Mouse (Mus musculus) lung, embryonic 16.5 days (tissue): ENCODE measurements at regions not wholly inside any gene's neighbourhood (a gene's known extent, or its start where the extent isn't known, plus 50 kb on each side); places are given as distances from the start of the nearest gene placed in this dataset. TPM values are rescaled to one million over a fixed set of nuclear protein-coding genes. Genes with fewer than 3 reads are reported as not detected.

Experiments
- ATAC-seq: fragments of 200-750 bp; cut with Nextera tagmentation; 2 replicates; pipeline ENCODE4 v1.8.0; 2017; ENCODE audit warnings: low read depth, mild to moderate bottlenecking, moderate library complexity
- H3K27ac ChIP-seq: fragments of 300-500 bp; sonication (generic); 2 replicates; pipeline ENCODE4 v1.5.1; 2014; ENCODE audit warnings: mild to moderate bottlenecking, control low read depth, low read length
- H3K27me3 ChIP-seq: fragments of 300-500 bp; sonication (generic); 2 replicates; pipeline ENCODE4 v1.6.1; 2014; ENCODE audit warnings: low read depth, low read length, mixed read lengths; ENCODE audit not compliant: control insufficient read depth, insufficient read depth
- H3K36me3 ChIP-seq: fragments of 300-500 bp; sonication (generic); 2 replicates; pipeline ENCODE4 v1.6.1; 2014; ENCODE audit warnings: low read length; ENCODE audit not compliant: control insufficient read depth, insufficient read depth
- H3K4me1 ChIP-seq: fragments of 300-500 bp; sonication (generic); replicated peaks from 2 replicates; pipeline ENCODE4 v1.6.1; 2014; ENCODE audit warnings: low read length, mixed read lengths; ENCODE audit not compliant: control insufficient read depth, insufficient read depth
- H3K4me2 ChIP-seq: fragments of 300-500 bp; sonication (generic); 2 replicates; pipeline ENCODE4 v1.6.1; 2014; ENCODE audit warnings: low read depth, low read length, control low read depth
- H3K4me3 ChIP-seq: fragments of 300-500 bp; sonication (generic); 2 replicates; pipeline ENCODE4 v1.5.1; 2014; ENCODE audit warnings: mild to moderate bottlenecking, low read length, control low read depth
- H3K9ac ChIP-seq: fragments of 300-500 bp; sonication (generic); 2 replicates; pipeline ENCODE4 v1.6.1; 2014; ENCODE audit warnings: low read length, control low read depth
- H3K9me3 ChIP-seq: fragments of 300-500 bp; sonication (generic); 2 replicates; pipeline ENCODE4 v1.6.1; 2016; ENCODE audit warnings: low read length; ENCODE audit not compliant: control insufficient read depth
- WGBS: fragments of 180-500 bp; shearing (Covaris S2); extraction: QIAGEN DNeasy Blood & Tissue Kit; methylation state at CpG from one replicate; pipeline ENCODE4 v1.1.7; 2014; 5-methylcytosine and 5-hydroxymethylcytosine counted together
- microRNA-seq: library from miRNA; unstranded; fragments of <30 nt; microRNA quantifications from one replicate; pipeline ENCODE4, GENCODE M21; 2016

- no peak overlapping the region for H3K27ac ChIP-seq
- no peak overlapping the region for H3K4me2 ChIP-seq
- WGBS: 80% methylated on average over 3 of the region's 3 CpGs
- H3K9ac ChIP-seq: no peak overlapping the region
- no peaks in the 10 kb centered on the region for H3K36me3 ChIP-seq
- no peak for ATAC-seq
- H3K4me3 ChIP-seq: no peak overlapping the region
- H3K9me3 ChIP-seq: no peaks in the 10 kb centered on the region
- no peaks in the 10 kb centered on the region for H3K4me1 ChIP-seq
- H3K27me3 ChIP-seq: no peaks in the 10 kb centered on the region
Measured at GRCm38 (mm10) chr12:42008827-42009383, 522.7 kb upstream of the Lrrn3 start.

GRCm38 (mm10) chr12:42006912-42007311 lies 520.7 kb upstream of the Lrrn3 start:
- Histone ChIP-seq H3K9me3 (no peaks in the 10 kb centered on the region), H3K36me3 (no peaks in the 10 kb centered on the region), H3K4me3 (no peak overlapping the region), H3K27me3 (no peaks in the 10 kb centered on the region), H3K27ac (no peak overlapping the region), H3K9ac (no peak overlapping the region), H3K4me1 (no peaks in the 10 kb centered on the region), H3K4me2 (no peak overlapping the region)
- WGBS: 55% methylated on average over 2 of the region's 2 CpGs
- no peak for ATAC-seq

Small RNAs in the stretch of these regions (microRNA-seq; reads per million reads assigned to microRNA genes)
- not detected for gene Gm25248
